Mouse (Mus musculus) lung, postnatal 0 days (tissue): ENCODE measurements at regions not wholly inside any gene's neighbourhood (a gene's known extent, or its start where the extent isn't known, plus 50 kb on each side); places are given as distances from the start of the nearest gene placed in this dataset.
A peak's percentile ranks its signal among the peaks of the same experiment; 100 is the strongest.

Experiments used
- ATAC-seq: fragments of 200-750 bp; cut with Nextera tagmentation; 2 replicates; pipeline ENCODE4 v1.8.0; 2017; ENCODE audit warnings: moderate library complexity
- DNase-seq: peaks from one replicate; pipeline ENCODE4 v3.0.0-alpha.2; 2016; ENCODE audit warnings: low spot score
- H3K27ac ChIP-seq: fragments of 300-500 bp; sonication (generic); 2 replicates; pipeline ENCODE4 v1.5.1; 2014; ENCODE audit warnings: antibody characterized with exemption, mild to moderate bottlenecking, low read length, mixed read lengths
- H3K27me3 ChIP-seq: fragments of 300-500 bp; sonication (generic); replicated peaks from 2 replicates; pipeline ENCODE4 v1.6.1; 2014; ENCODE audit warnings: low read length, mixed read lengths; ENCODE audit not compliant: insufficient read depth
- H3K36me3 ChIP-seq: fragments of 300-500 bp; sonication (generic); 2 replicates; pipeline ENCODE4 v1.6.1; 2014; ENCODE audit warnings: low read length, mixed read lengths; ENCODE audit not compliant: insufficient read depth
- H3K4me1 ChIP-seq: fragments of 300-500 bp; sonication (generic); 2 replicates; pipeline ENCODE4 v1.6.1; 2014; ENCODE audit warnings: antibody characterized with exemption, low read depth, low read length, mixed read lengths; ENCODE audit not compliant: insufficient read depth
- H3K4me2 ChIP-seq: fragments of 300-500 bp; sonication (generic); replicated peaks from 2 replicates; pipeline ENCODE4 v1.6.1; 2014; ENCODE audit warnings: low read depth, mild to moderate bottlenecking, low read length, moderate library complexity, mixed read lengths
- H3K4me3 ChIP-seq: fragments of 300-500 bp; sonication (generic); 2 replicates; pipeline ENCODE4 v1.5.1; 2014; ENCODE audit warnings: low read depth, low read length
- H3K9ac ChIP-seq: fragments of 300-500 bp; sonication (generic); replicated peaks from 2 replicates; pipeline ENCODE4 v1.6.1; 2014; ENCODE audit warnings: low read depth, mild to moderate bottlenecking
- H3K9me3 ChIP-seq: fragments of 300-500 bp; sonication (generic); 2 replicates; pipeline ENCODE4 v1.6.1; 2016; ENCODE audit warnings: low read length, mixed read lengths
- CTCF ChIP-seq: IDR thresholded peaks from 2 replicates; pipeline ENCODE4 v1.5.1; 2016; ENCODE audit warnings: antibody characterized with exemption, mild to moderate bottlenecking
- EP300 ChIP-seq: IDR thresholded peaks from 2 replicates; pipeline ENCODE4 v1.6.1; 2016; ENCODE audit warnings: antibody characterized with exemption, mild to moderate bottlenecking, control low read depth
- WGBS: fragments of 180-500 bp; shearing (Covaris S2); extraction: QIAGEN DNeasy Blood & Tissue Kit; methylation state at CpG from one replicate; pipeline ENCODE4 v1.1.7; 2014; 5-methylcytosine and 5-hydroxymethylcytosine counted together

- ATAC-seq (no peak), DNase-seq (no peak)
- Histone ChIP-seq H3K4me3 (no peak overlapping the region), H3K4me2 (no peak overlapping the region), H3K9me3 (no peaks in the 10 kb centered on the region), H3K27me3 (no peaks in the 10 kb centered on the region), H3K4me1 (no peaks in the 10 kb centered on the region), H3K9ac (no peak overlapping the region), H3K27ac (no peak overlapping the region), H3K36me3 (no peaks in the 10 kb centered on the region)
- WGBS = 52% methylated on average over 7 of the region's 7 CpGs
- TF ChIP-seq CTCF (no peak), EP300 (no peak)
Measured at GRCm38 (mm10) chr4:140421926-140422585, 175.5 kb upstream of the Igsf21 start.

GRCm38 (mm10) chr4:140419720-140420412 lies 173.3 kb upstream of the Igsf21 start:
- no peak overlapping the region for H3K4me3 ChIP-seq
- no peaks in the 10 kb centered on the region for H3K27me3 ChIP-seq
- H3K4me2 ChIP-seq = no peak overlapping the region
- no peak overlapping the region for H3K27ac ChIP-seq
- TF ChIP-seq CTCF = no peak
- no peak for TF ChIP-seq EP300
- H3K9ac ChIP-seq = no peak overlapping the region
- no peaks in the 10 kb centered on the region for H3K4me1 ChIP-seq
- peak; percentile 58 for DNase-seq
- H3K36me3 ChIP-seq = no peaks in the 10 kb centered on the region
- WGBS = 27% methylated on average over 15 of the region's 15 CpGs
- H3K9me3 ChIP-seq = no peaks in the 10 kb centered on the region
- peak; percentile 86 for ATAC-seq

- no peaks in the 10 kb centered on the region for H3K36me3 ChIP-seq
- no peaks in the 10 kb centered on the region for H3K4me1 ChIP-seq
- no peak overlapping the region for H3K9ac ChIP-seq
- no peak for ATAC-seq
- H3K4me3 ChIP-seq = no peak overlapping the region
- no peak overlapping the region for H3K4me2 ChIP-seq
- H3K9me3 ChIP-seq = no peaks in the 10 kb centered on the region
- no peaks in the 10 kb centered on the region for H3K27me3 ChIP-seq
- TF ChIP-seq EP300 (no peak), CTCF (no peak)
- no peak for DNase-seq
- WGBS = 46% methylated on average over 17 of the region's 17 CpGs
- H3K27ac ChIP-seq = no peak overlapping the region
Measured at GRCm38 (mm10) chr4:140412312-140412930, 165.8 kb upstream of the Igsf21 start.

GRCm38 (mm10) chr4:140408446-140408845 lies 161.9 kb upstream of the Igsf21 start:
- WGBS = 84% methylated on average over 5 of the region's 5 CpGs
- Histone ChIP-seq H3K9ac (no peak overlapping the region), H3K9me3 (no peaks in the 10 kb centered on the region), H3K4me3 (no peak overlapping the region), H3K4me2 (no peak overlapping the region), H3K4me1 (no peaks in the 10 kb centered on the region), H3K27ac (no peak overlapping the region), H3K27me3 (no peaks in the 10 kb centered on the region), H3K36me3 (no peaks in the 10 kb centered on the region)
- TF ChIP-seq CTCF (no peak), EP300 (no peak)
- ATAC-seq (no peak), DNase-seq (no peak)

- Histone ChIP-seq H3K27me3 (no peaks in the 10 kb centered on the region), H3K4me2 (no peak overlapping the region), H3K4me1 (no peaks in the 10 kb centered on the region), H3K9ac (no peak overlapping the region), H3K27ac (no peak overlapping the region), H3K36me3 (no peaks in the 10 kb centered on the region), H3K9me3 (no peaks in the 10 kb centered on the region), H3K4me3 (no peak overlapping the region)
- no peak for TF ChIP-seq EP300
- no peak for TF ChIP-seq CTCF
- DNase-seq (no peak), ATAC-seq (no peak)
- 74% methylated on average over 4 of the region's 4 CpGs for WGBS
Measured at GRCm38 (mm10) chr4:140406913-140407312, 160.3 kb upstream of the Igsf21 start.

GRCm38 (mm10) chr4:140405993-140406881 lies 159.7 kb upstream of the Igsf21 start:
- 23% methylated on average over 7 of the region's 7 CpGs for WGBS
- Histone ChIP-seq H3K4me1 (no peaks in the 10 kb centered on the region), H3K4me3 (no peak overlapping the region), H3K9ac (no peak overlapping the region), H3K27me3 (no peaks in the 10 kb centered on the region), H3K36me3 (no peaks in the 10 kb centered on the region), H3K4me2 (no peak overlapping the region), H3K9me3 (no peaks in the 10 kb centered on the region), H3K27ac (no peak overlapping the region)
- ATAC-seq (peak; percentile 62), DNase-seq (peak; percentile 45)
- no peak for TF ChIP-seq EP300
- peak; percentile 60 for TF ChIP-seq CTCF
